Mouse (Mus musculus) limb, embryonic 11.5 days (tissue): Measurements from ENCODE around the gene Mtg1. TPM values are rescaled to one million over a fixed set of nuclear protein-coding genes. Genes with fewer than 3 reads are reported as not detected.

ENCODE experiments used
- ATAC-seq: fragments of 200-750 bp; cut with Nextera tagmentation; 2 replicates; pipeline ENCODE4 v1.8.0; 2017; ENCODE audit warnings: low read depth; ENCODE audit not compliant: insufficient number of reproducible peaks, low FRiP score, low TSS enrichment
- DNase-seq: peaks from one replicate; pipeline ENCODE4 v3.0.0-alpha.2; 2015; ENCODE audit warnings: low spot score
- H3K27ac ChIP-seq: fragments of 300-500 bp; sonication (generic); replicated peaks from 2 replicates; pipeline ENCODE4 v1.5.1; 2014; ENCODE audit warnings: low read depth, mild to moderate bottlenecking, low read length
- H3K27me3 ChIP-seq: fragments of 300-500 bp; sonication (generic); 2 replicates; pipeline ENCODE4 v1.6.1; 2014; ENCODE audit warnings: mild to moderate bottlenecking, low read length, mixed read lengths; ENCODE audit not compliant: control insufficient read depth, insufficient read depth
- H3K36me3 ChIP-seq: fragments of 300-500 bp; sonication (generic); 2 replicates; pipeline ENCODE4 v1.6.1; 2014; ENCODE audit warnings: mild to moderate bottlenecking, low read length, moderate library complexity, mixed read lengths; ENCODE audit not compliant: control insufficient read depth, insufficient read depth
- H3K4me1 ChIP-seq: fragments of 300-500 bp; sonication (generic); 2 replicates; pipeline ENCODE4 v1.6.1; 2014; ENCODE audit warnings: low read length, mixed read lengths; ENCODE audit not compliant: control insufficient read depth, insufficient read depth
- H3K4me2 ChIP-seq: fragments of 300-500 bp; sonication (generic); 2 replicates; pipeline ENCODE4 v1.6.1; 2014; ENCODE audit warnings: low read depth, mild to moderate bottlenecking, moderate library complexity; ENCODE audit not compliant: severe bottlenecking
- H3K4me3 ChIP-seq: fragments of 300-500 bp; sonication (generic); 2 replicates; pipeline ENCODE4 v1.5.1; 2014; ENCODE audit warnings: low read depth, low read length
- H3K9ac ChIP-seq: fragments of 300-500 bp; sonication (generic); 2 replicates; pipeline ENCODE4 v1.6.1; 2014; ENCODE audit warnings: mild to moderate bottlenecking, low read length
- H3K9me3 ChIP-seq: fragments of 300-500 bp; sonication (generic); 2 replicates; pipeline ENCODE4 v1.6.1; 2016; ENCODE audit warnings: low read length; ENCODE audit not compliant: control insufficient read depth
- WGBS: fragments of 180-500 bp; shearing (Covaris S2); extraction: QIAGEN DNeasy Blood & Tissue Kit; methylation state at CpG from one replicate; pipeline ENCODE4 v1.1.7; 2014; 5-methylcytosine and 5-hydroxymethylcytosine counted together
- polyA plus RNA-seq: library from polyadenylated mRNA; unstranded; fragments of >200 nt; fragmentation: Nextera tagmentation; extraction: Ambion mirVana; gene quantifications from 2 replicates; pipeline ENCODE4 v1.2.1, GENCODE M21; 2014

The Mtg1 gene
- 22.0 and 22.4 TPM in 2 replicates for polyA plus RNA-seq

- peak within 1 kb of the TSS; percentile 80 for H3K9ac ChIP-seq
- H3K4me1 ChIP-seq: peaks cover 4% of the 10 kb centered on the region; the same call in 1 of the 2 replicates
- H3K27me3 ChIP-seq: no peaks in the 10 kb centered on the region
- no peak within 1 kb of the TSS for H3K27ac ChIP-seq
- no peaks in the 10 kb centered on the region for H3K9me3 ChIP-seq
- WGBS: 2% methylated on average over 38 of the region's 39 CpGs
- DNase-seq (peak; percentile 97), ATAC-seq (peak; percentile 95)
- peak within 1 kb of the TSS; percentile 85 for H3K4me2 ChIP-seq
- H3K36me3 ChIP-seq: no peaks in the 10 kb centered on the region
- peak within 1 kb of the TSS; percentile 69 for H3K4me3 ChIP-seq
Observed at GRCm38 (mm10) chr7:140137135-140138020, at the start of gene Mtg1. Gene Mtg1, plus strand, starts transcription at chr7:140137564.

GRCm38 (mm10) chr7:140090601-140091000 is 46.8 kb upstream of the Mtg1 start:
- Histone ChIP-seq H3K4me2 (no peak overlapping the region), H3K4me3 (no peak overlapping the region), H3K4me1 (no peaks in the 10 kb centered on the region), H3K9ac (no peak overlapping the region), H3K27ac (no peak overlapping the region), H3K27me3 (no peaks in the 10 kb centered on the region), H3K9me3 (no peaks in the 10 kb centered on the region), H3K36me3 (no peaks in the 10 kb centered on the region)
- no peak for DNase-seq
- WGBS: 79% methylated on average over 10 of the region's 10 CpGs
- no peak for ATAC-seq

- Histone ChIP-seq H3K27ac (no peak within 1 kb of the TSS), H3K9me3 (no peaks in the 10 kb centered on the region; the same call in 1 of the 2 replicates), H3K4me1 (no peaks in the 10 kb centered on the region), H3K9ac (no peak within 1 kb of the TSS), H3K27me3 (no peaks in the 10 kb centered on the region), H3K36me3 (no peaks in the 10 kb centered on the region), H3K4me2 (no peak within 1 kb of the TSS), H3K4me3 (no peak within 1 kb of the TSS)
- ATAC-seq (no peak), DNase-seq (no peak)
- 68% methylated on average over 5 of the region's 5 CpGs for WGBS
Observed at GRCm38 (mm10) chr7:140092924-140093528, 44.3 kb upstream of the Mtg1 start, which contains the start of gene Prap1. Gene Prap1, plus strand, starts transcription at chr7:140093395.

GRCm38 (mm10) chr7:140094954-140095353 is 42.4 kb upstream of the Mtg1 start:
- Histone ChIP-seq H3K27me3 (no peaks in the 10 kb centered on the region), H3K36me3 (no peaks in the 10 kb centered on the region), H3K4me3 (no peak overlapping the region), H3K9ac (no peak overlapping the region), H3K27ac (no peak overlapping the region), H3K4me1 (no peaks in the 10 kb centered on the region), H3K4me2 (no peak overlapping the region), H3K9me3 (no peaks in the 10 kb centered on the region; the same call in 1 of the 2 replicates)
- DNase-seq (no peak), ATAC-seq (no peak)
- 51% methylated on average over 5 of the region's 5 CpGs for WGBS

- Histone ChIP-seq H3K4me1 (no peaks in the 10 kb centered on the region), H3K9ac (no peak overlapping the region), H3K27me3 (no peaks in the 10 kb centered on the region), H3K4me2 (no peak overlapping the region), H3K27ac (no peak overlapping the region), H3K36me3 (no peaks in the 10 kb centered on the region), H3K4me3 (no peak overlapping the region), H3K9me3 (no peaks in the 10 kb centered on the region; the same call in 1 of the 2 replicates)
- no peak for ATAC-seq
- 42% methylated on average over 1 of the region's 1 CpGs for WGBS
- no peak for DNase-seq
Observed at GRCm38 (mm10) chr7:140095556-140095955, 41.8 kb upstream of the Mtg1 start.

GRCm38 (mm10) chr7:140096055-140096454 is 41.3 kb upstream of the Mtg1 start:
- Histone ChIP-seq H3K9ac (no peak overlapping the region), H3K27me3 (no peaks in the 10 kb centered on the region), H3K27ac (no peak overlapping the region), H3K4me1 (no peaks in the 10 kb centered on the region), H3K4me3 (no peak overlapping the region), H3K4me2 (no peak overlapping the region), H3K36me3 (no peaks in the 10 kb centered on the region), H3K9me3 (no peaks in the 10 kb centered on the region; the same call in 1 of the 2 replicates)
- ATAC-seq (no peak), DNase-seq (no peak)

GRCm38 (mm10) chr7:140098466-140098865 is 38.9 kb upstream of the Mtg1 start:
- no peak overlapping the region for H3K4me2 ChIP-seq
- H3K9me3 ChIP-seq: no peaks in the 10 kb centered on the region; the same call in 1 of the 2 replicates
- H3K4me3 ChIP-seq: no peak overlapping the region
- no peak overlapping the region for H3K9ac ChIP-seq
- no peak overlapping the region for H3K27ac ChIP-seq
- H3K27me3 ChIP-seq: no peaks in the 10 kb centered on the region
- no peak for DNase-seq
- no peaks in the 10 kb centered on the region for H3K36me3 ChIP-seq
- WGBS: 93% methylated on average over 1 of the region's 1 CpGs
- 0 out of 2 replicates have a peak, but pooled peaks cover 2% of the 10 kb centered on the region for H3K4me1 ChIP-seq
- no peak for ATAC-seq

GRCm38 (mm10) chr7:140101498-140101897 is 35.9 kb upstream of the Mtg1 start:
- ATAC-seq: no peak
- H3K27me3 ChIP-seq: no peaks in the 10 kb centered on the region
- H3K27ac ChIP-seq: no peak overlapping the region
- H3K9ac ChIP-seq: no peak overlapping the region
- H3K4me3 ChIP-seq: peak overlapping the region; percentile 38; the same call in 1 of the 2 replicates
- no peak for DNase-seq
- WGBS: 77% methylated on average over 10 of the region's 10 CpGs
- H3K4me1 ChIP-seq: 0 out of 2 replicates have a peak, but pooled peaks cover 2% of the 10 kb centered on the region
- H3K36me3 ChIP-seq: no peaks in the 10 kb centered on the region
- H3K4me2 ChIP-seq: peak overlapping the region; percentile 78
- H3K9me3 ChIP-seq: no peaks in the 10 kb centered on the region
